Mouse (Mus musculus) thymus, adult 2 months (tissue): ENCODE data around the gene Ccdc157. TPM values are rescaled to one million over a fixed set of nuclear protein-coding genes. Genes with fewer than 3 reads are reported as not detected.

Experiments
- DNase-seq: peaks from one replicate; pipeline ENCODE4 v3.0.0; 2021
- H3K27ac ChIP-seq: fragments of 200-500 bp; 2 replicates; pipeline ENCODE4 v1.5.1; 2012; ENCODE audit warnings: low read length, control low read depth; ENCODE audit not compliant: control insufficient read depth, insufficient read depth
- H3K27me3 ChIP-seq: fragments of 200-500 bp; 2 replicates; pipeline ENCODE4 v1.6.1; 2012; ENCODE audit warnings: mild to moderate bottlenecking, low read length, moderate library complexity, mixed read lengths; ENCODE audit not compliant: control insufficient read depth, insufficient read depth
- H3K36me3 ChIP-seq: fragments of 200-500 bp; 2 replicates; pipeline ENCODE4 v1.6.1; 2012; ENCODE audit warnings: mild to moderate bottlenecking, low read length, moderate library complexity; ENCODE audit not compliant: control insufficient read depth, insufficient read depth
- H3K4me1 ChIP-seq: fragments of 200-500 bp; replicated peaks from 2 replicates; pipeline ENCODE4 v1.6.1; 2012; ENCODE audit warnings: low read length; ENCODE audit not compliant: control insufficient read depth, insufficient read depth
- H3K4me3 ChIP-seq: fragments of 200-500 bp; 2 replicates; pipeline ENCODE4 v1.5.1; 2012; ENCODE audit warnings: mild to moderate bottlenecking, low read length, control low read depth, moderate library complexity; ENCODE audit not compliant: control insufficient read depth, insufficient read depth
- CTCF ChIP-seq: fragments of 200-500 bp; IDR thresholded peaks from 2 replicates; pipeline ENCODE4 v1.5.1; 2012; ENCODE audit warnings: mild to moderate bottlenecking, control low read depth, low read length, moderate library complexity, borderline replicate concordance; ENCODE audit not compliant: control insufficient read depth, poor library complexity, insufficient read depth; ENCODE audit errors: extremely low read depth
- POLR2A ChIP-seq: fragments of 200-500 bp; IDR thresholded peaks from 2 replicates; pipeline ENCODE4 v1.6.1; 2012; ENCODE audit warnings: mild to moderate bottlenecking, low read length, control low read depth, moderate library complexity; ENCODE audit not compliant: control insufficient read depth, poor library complexity, insufficient read depth; ENCODE audit errors: extremely low read depth
- WGBS: fragments of 180-500 bp; shearing (Covaris S2); methylation state at CpG from one replicate; pipeline ENCODE4 v1.1.7; 2018; 5-methylcytosine and 5-hydroxymethylcytosine counted together
- polyA plus RNA-seq: library from polyadenylated mRNA; depleted of rRNA; stranded (reverse); fragments of >200 nt; gene quantifications from 2 replicates; pipeline ENCODE4 v1.2.3, GENCODE M21; 2012

Gene Ccdc157
- polyA plus RNA-seq, 1 experiment = 7.8 TPM

DNA sequence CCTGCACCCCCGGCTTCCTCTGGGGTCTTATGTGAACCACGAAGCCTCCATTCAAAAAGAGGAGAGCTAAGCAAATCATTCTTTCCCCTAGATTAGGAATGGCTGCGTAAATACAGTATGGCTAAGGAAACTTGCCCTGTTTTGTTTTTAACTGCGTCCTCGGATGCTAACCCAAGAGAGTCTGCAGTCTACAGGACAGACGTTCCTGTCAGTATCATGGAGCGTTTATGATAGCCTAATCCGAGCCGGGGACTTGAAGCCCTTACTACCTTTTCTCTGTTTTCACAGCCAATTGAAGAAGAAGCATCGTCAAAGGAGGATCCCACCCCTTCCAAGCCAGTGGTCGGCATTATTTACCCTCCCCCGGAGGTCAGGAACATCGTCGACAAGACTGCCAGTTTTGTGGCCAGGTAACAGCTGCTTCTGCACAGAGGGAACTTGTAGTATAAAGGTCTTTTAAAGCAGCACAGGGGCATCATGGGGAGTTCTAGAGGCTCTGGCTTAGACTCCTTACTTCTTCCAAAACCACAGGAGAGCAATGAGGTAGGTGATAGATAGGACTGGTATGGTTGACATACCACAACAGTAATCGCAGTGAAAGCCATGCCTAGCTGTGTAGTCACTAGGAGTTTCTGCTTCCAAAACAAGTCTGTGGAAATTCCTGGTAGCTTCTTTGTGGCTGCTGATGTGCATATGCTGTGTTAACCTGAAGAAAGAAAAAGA is 826 bp upstream of the Ccdc157 start:
- peak; percentile 6 for DNase-seq
- peaks cover 5% of the 10 kb centered on the region for H3K4me1 ChIP-seq
- no peak for TF ChIP-seq POLR2A
- no peaks in the 10 kb centered on the region for H3K27me3 ChIP-seq
- H3K4me3 ChIP-seq = peak overlapping the region; percentile 85
- 4% methylated on average over 15 of the region's 15 CpGs for WGBS
- H3K27ac ChIP-seq = no peak overlapping the region
- peaks cover 27% of the 10 kb centered on the region for H3K36me3 ChIP-seq

DNA sequence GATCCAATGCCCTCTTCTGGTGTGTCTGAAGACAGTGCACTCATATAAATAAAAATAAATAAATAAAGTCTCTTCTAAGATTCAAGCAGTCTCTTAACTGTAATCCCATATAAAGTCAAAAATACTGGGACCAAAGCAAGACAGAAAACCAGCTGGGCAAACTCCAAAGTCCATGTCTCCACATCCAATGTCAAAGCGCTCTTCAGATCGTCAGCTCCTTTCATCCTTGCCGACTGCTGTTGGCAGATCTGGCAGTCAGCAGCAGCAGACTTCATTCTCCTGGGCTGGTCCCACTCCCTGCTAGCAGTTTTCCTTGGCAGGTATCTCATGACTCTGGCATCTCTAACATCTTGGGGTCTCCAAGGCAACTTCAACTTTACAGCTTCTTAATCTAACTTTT is 1.4 kb downstream of the Ccdc157 start:
- no peaks in the 10 kb centered on the region for H3K27me3 ChIP-seq
- 93% methylated on average over 3 of the region's 3 CpGs for WGBS
- peaks cover 5% of the 10 kb centered on the region for H3K4me1 ChIP-seq
- H3K4me3 ChIP-seq = no peak overlapping the region
- H3K36me3 ChIP-seq = peaks cover 12% of the 10 kb centered on the region
- no peak for TF ChIP-seq POLR2A
- DNase-seq = no peak
- H3K27ac ChIP-seq = no peak overlapping the region

DNA sequence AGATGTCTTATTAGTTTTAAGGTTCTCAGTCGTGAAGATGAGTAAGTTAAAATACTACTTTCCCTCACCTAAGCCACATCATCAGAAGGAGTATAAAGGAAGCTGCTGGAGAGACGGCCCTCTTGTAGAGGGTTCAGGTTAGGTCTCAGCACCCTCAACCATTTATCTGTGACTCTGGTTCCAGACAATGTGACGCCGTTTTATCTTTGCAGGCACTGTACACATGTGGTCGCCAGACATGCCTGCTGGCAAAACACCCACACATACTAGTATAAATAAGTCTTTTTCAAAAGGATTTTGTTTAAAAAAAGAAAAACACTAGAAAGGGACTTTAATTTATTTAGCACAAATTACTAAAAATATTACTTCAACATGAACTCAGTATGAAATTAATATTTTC is 4.5 kb downstream of the Ccdc157 start:
- Histone ChIP-seq H3K4me1 (no peaks in the 10 kb centered on the region), H3K36me3 (no peaks in the 10 kb centered on the region), H3K27ac (no peak overlapping the region), H3K4me3 (no peak overlapping the region), H3K27me3 (no peaks in the 10 kb centered on the region)
- 90% methylated on average over 5 of the region's 5 CpGs for WGBS
- no peak for TF ChIP-seq CTCF
- no peak for TF ChIP-seq POLR2A
- DNase-seq = no peak

DNA sequence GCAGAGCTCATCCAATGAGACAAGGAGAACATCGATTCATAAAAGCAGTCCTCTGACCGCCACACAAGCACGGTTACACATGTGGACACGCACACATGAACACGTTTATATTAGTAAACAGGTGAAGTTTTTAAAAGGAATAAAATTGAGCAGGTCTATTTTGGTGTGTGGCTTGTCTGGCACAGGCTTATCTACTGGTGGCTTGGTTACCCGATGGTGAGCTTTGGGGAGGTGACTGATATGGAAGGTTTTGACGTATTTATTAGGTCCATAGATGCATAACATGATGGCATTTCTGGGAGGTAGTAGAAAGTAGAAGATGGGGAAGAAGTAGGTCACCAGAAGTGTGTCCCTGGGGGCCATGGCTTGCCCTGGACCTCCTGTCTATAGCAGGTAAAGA is 6.4 kb downstream of the Ccdc157 start:
- H3K27me3 ChIP-seq = no peaks in the 10 kb centered on the region
- 97% methylated on average over 7 of the region's 7 CpGs for WGBS
- TF ChIP-seq CTCF = no peak
- no peak for TF ChIP-seq POLR2A
- no peaks in the 10 kb centered on the region for H3K4me1 ChIP-seq
- H3K36me3 ChIP-seq = no peaks in the 10 kb centered on the region
- no peak overlapping the region for H3K4me3 ChIP-seq
- no peak for DNase-seq
- H3K27ac ChIP-seq = no peak overlapping the region

DNA sequence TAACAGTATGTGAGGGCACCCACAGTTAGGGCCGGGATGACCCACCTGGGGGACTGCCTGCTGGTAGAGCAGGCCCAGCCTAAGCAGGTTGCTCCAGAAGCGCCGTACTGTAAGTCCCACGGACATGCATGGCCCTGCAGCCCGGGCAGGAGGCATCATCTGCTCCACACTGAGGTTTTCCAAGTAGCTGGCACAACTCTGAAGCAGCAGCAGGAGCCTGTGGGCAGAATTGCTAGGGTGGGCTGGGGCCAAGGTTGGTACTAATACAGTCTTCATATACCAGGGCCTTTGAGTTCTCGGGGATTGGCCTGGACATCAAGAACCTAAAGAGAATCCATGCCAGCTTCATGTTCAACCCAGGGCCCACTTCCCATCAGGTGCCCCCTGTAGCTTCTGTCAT is 10.2 kb downstream of the Ccdc157 start:
- H3K27ac ChIP-seq = no peak overlapping the region
- DNase-seq = no peak
- TF ChIP-seq POLR2A = no peak
- TF ChIP-seq CTCF = no peak
- no peaks in the 10 kb centered on the region for H3K27me3 ChIP-seq
- no peak overlapping the region for H3K4me3 ChIP-seq
- no peaks in the 10 kb centered on the region for H3K36me3 ChIP-seq
- H3K4me1 ChIP-seq = no peaks in the 10 kb centered on the region
- WGBS = 98% methylated on average over 6 of the region's 6 CpGs

DNA sequence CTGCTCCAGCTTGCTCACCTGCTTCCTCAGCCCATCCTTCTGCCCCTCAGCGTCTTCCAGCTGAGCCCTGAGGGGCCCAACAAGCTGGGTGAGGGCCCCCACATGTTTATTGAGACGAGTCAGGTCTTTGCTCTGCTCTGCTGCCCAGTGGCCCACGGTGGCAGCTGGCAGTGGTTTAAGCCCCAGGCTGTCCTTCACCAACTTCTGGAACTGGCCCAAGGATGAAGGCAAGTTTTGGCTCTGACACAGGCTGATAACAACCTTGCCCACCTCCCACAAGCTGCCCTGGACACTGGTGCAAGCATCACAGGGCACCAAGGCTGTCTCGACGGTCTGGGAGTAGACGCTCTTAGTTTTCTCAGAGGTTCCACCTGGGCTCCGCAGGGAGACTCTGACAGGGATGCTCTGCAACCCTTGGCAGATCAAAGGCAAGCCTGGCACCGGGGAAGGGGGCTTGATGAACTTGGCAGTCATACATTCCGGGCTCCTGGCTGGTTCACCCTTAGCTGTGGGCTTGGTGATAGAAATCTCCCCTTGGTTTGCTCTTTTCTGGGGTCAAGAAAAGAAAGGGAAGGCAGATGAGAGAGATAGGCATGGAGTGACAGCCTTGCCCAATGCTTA is 11.4 kb downstream of the Ccdc157 start:
- Histone ChIP-seq H3K27me3 (no peaks in the 10 kb centered on the region), H3K4me1 (no peaks in the 10 kb centered on the region), H3K36me3 (no peaks in the 10 kb centered on the region), H3K27ac (no peak overlapping the region), H3K4me3 (no peak overlapping the region)
- DNase-seq = no peak
- no peak for TF ChIP-seq POLR2A
- TF ChIP-seq CTCF = no peak
- WGBS = 94% methylated on average over 9 of the region's 9 CpGs

DNA sequence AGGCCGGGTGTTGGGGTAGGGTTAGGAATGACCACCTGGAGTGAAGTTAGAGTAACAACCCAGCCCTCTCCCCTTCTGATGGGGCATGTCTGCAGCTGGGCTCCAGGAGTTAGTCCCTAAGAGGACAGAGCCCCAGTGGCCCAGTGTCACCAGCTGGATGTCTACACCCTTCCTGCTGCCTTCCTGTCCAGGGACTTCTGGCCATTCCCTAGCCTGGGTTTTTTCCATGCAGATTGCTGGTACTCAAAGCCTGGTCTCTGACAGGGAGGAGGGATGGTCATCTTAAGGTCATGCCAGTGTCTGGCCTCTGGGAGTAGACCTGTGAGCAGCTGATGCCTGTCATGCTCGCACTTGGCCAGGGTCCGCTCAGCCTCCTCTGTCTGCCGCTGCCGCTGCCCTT is 12.0 kb downstream of the Ccdc157 start:
- no peak for DNase-seq
- H3K27me3 ChIP-seq = no peaks in the 10 kb centered on the region
- H3K27ac ChIP-seq = no peak overlapping the region
- WGBS = 97% methylated on average over 5 of the region's 5 CpGs
- H3K4me1 ChIP-seq = no peaks in the 10 kb centered on the region
- TF ChIP-seq POLR2A = no peak
- TF ChIP-seq CTCF = no peak
- H3K4me3 ChIP-seq = no peak overlapping the region
- no peaks in the 10 kb centered on the region for H3K36me3 ChIP-seq
